Mouse (Mus musculus): ENCODE measurements around the gene Prpf8. TPM values are rescaled to one million over a fixed set of nuclear protein-coding genes. Genes with fewer than 3 reads are reported as not detected.

Gene Prpf8
- polyA plus RNA-seq, 1 experiment from 2014 or later: 52.5 TPM

GRCm38 (mm10) chr11:75467512-75468215 lies 19.0 kb upstream of the Prpf8 start:
- Histone ChIP-seq H3K4me2 (replicated peaks) (peak overlapping the region; percentile 84), H3K4me3 (replicated peaks) (peak overlapping the region; percentile 54), H3K4me1 (peaks cover 26% of the 10 kb centered on the region), H3K9ac (peak overlapping the region; percentile 44), H3K27ac (replicated peaks) (peak overlapping the region; percentile 72), H3K36me3 (peaks cover 20% of the 10 kb centered on the region), H3K27me3 (no peaks in the 10 kb centered on the region), H3K9me3 (replicated peaks) (no peaks in the 10 kb centered on the region)
- ATAC-seq (ENCODE audit: insufficient number of reproducible peaks, low FRiP score, low TSS enrichment, low read depth): peak; percentile 76
- 18% methylated on average over 19 of the region's 19 CpGs for WGBS

GRCm38 (mm10) chr11:75468410-75468809 lies 18.2 kb upstream of the Prpf8 start:
- H3K9ac ChIP-seq: peak overlapping the region; percentile 44
- peaks cover 18% of the 10 kb centered on the region for H3K4me1 ChIP-seq
- H3K27ac ChIP-seq (replicated peaks): peak overlapping the region; percentile 72; the same call in 1 of the 2 replicates
- no peak for ATAC-seq (ENCODE audit: insufficient number of reproducible peaks, low FRiP score, low TSS enrichment, low read depth)
- H3K4me3 ChIP-seq (replicated peaks): peak overlapping the region; percentile 54
- whole genome bisulfite sequencing: 62% methylated on average over 7 of the region's 7 CpGs
- H3K36me3 ChIP-seq: peaks cover 20% of the 10 kb centered on the region
- peak overlapping the region; percentile 84 for H3K4me2 ChIP-seq (replicated peaks)
- no peaks in the 10 kb centered on the region for H3K27me3 ChIP-seq
- H3K9me3 ChIP-seq (replicated peaks): no peaks in the 10 kb centered on the region

- Histone ChIP-seq H3K4me1 (peaks cover 15% of the 10 kb centered on the region), H3K36me3 (peaks cover 20% of the 10 kb centered on the region), H3K27me3 (no peaks in the 10 kb centered on the region), H3K4me3 (replicated peaks) (no peak overlapping the region), H3K27ac (replicated peaks) (no peak overlapping the region), H3K9me3 (replicated peaks) (no peaks in the 10 kb centered on the region), H3K4me2 (replicated peaks) (no peak overlapping the region), H3K9ac (no peak overlapping the region)
- ATAC-seq (ENCODE audit: insufficient number of reproducible peaks, low FRiP score, low TSS enrichment, low read depth): no peak
- WGBS: 92% methylated on average over 4 of the region's 4 CpGs
Measured at GRCm38 (mm10) chr11:75469261-75469660, 17.4 kb upstream of the Prpf8 start.

GRCm38 (mm10) chr11:75470675-75471074 lies 15.9 kb upstream of the Prpf8 start:
- Histone ChIP-seq H3K36me3 (peaks cover 6% of the 10 kb centered on the region; the same call in 1 of the 2 replicates), H3K27me3 (no peaks in the 10 kb centered on the region), H3K4me3 (replicated peaks) (no peak overlapping the region), H3K4me1 (peaks cover 15% of the 10 kb centered on the region), H3K27ac (replicated peaks) (no peak overlapping the region), H3K9ac (no peak overlapping the region), H3K9me3 (replicated peaks) (no peaks in the 10 kb centered on the region), H3K4me2 (replicated peaks) (no peak overlapping the region)
- 85% methylated on average over 3 of the region's 3 CpGs for WGBS
- ATAC-seq (ENCODE audit: insufficient number of reproducible peaks, low FRiP score, low TSS enrichment, low read depth): no peak

GRCm38 (mm10) chr11:75472469-75473081 lies 14.0 kb upstream of the Prpf8 start:
- Histone ChIP-seq H3K4me2 (replicated peaks) (no peak overlapping the region), H3K4me3 (replicated peaks) (no peak overlapping the region), H3K9ac (no peak overlapping the region), H3K36me3 (no peaks in the 10 kb centered on the region), H3K9me3 (replicated peaks) (no peaks in the 10 kb centered on the region), H3K27ac (replicated peaks) (no peak overlapping the region), H3K4me1 (peaks cover 13% of the 10 kb centered on the region), H3K27me3 (no peaks in the 10 kb centered on the region)
- WGBS: 78% methylated on average over 11 of the region's 11 CpGs
- no peak for ATAC-seq (ENCODE audit: insufficient number of reproducible peaks, low FRiP score, low TSS enrichment, low read depth)

- ATAC-seq (ENCODE audit: insufficient number of reproducible peaks, low FRiP score, low TSS enrichment, low read depth): no peak
- Histone ChIP-seq H3K4me2 (replicated peaks) (no peak overlapping the region), H3K27ac (replicated peaks) (no peak overlapping the region), H3K9me3 (replicated peaks) (no peaks in the 10 kb centered on the region), H3K27me3 (no peaks in the 10 kb centered on the region), H3K4me3 (replicated peaks) (no peak overlapping the region), H3K9ac (no peak overlapping the region), H3K36me3 (no peaks in the 10 kb centered on the region), H3K4me1 (peaks cover 6% of the 10 kb centered on the region; the same call in 1 of the 2 replicates)
- WGBS: 59% methylated on average over 7 of the region's 7 CpGs
Measured at GRCm38 (mm10) chr11:75473376-75473775, 13.2 kb upstream of the Prpf8 start.

GRCm38 (mm10) chr11:75486192-75486591 lies 424 bp upstream of the Prpf8 start:
- 0 out of 2 replicates have a peak, but pooled peaks cover 2% of the 10 kb centered on the region for H3K27me3 ChIP-seq
- no peaks in the 10 kb centered on the region for H3K9me3 ChIP-seq (replicated peaks)
- H3K4me1 ChIP-seq: peaks cover 12% of the 10 kb centered on the region
- peak overlapping the region; percentile 99 for H3K4me3 ChIP-seq (replicated peaks)
- H3K27ac ChIP-seq (replicated peaks): no peak overlapping the region
- H3K4me2 ChIP-seq (replicated peaks): peak overlapping the region; percentile 87
- no peak for ATAC-seq (ENCODE audit: insufficient number of reproducible peaks, low FRiP score, low TSS enrichment, low read depth)
- WGBS: 19% methylated on average over 3 of the region's 3 CpGs
- H3K36me3 ChIP-seq: peaks cover 19% of the 10 kb centered on the region
- H3K9ac ChIP-seq: no peak overlapping the region

- 0 out of 2 replicates have a peak, but pooled peaks cover 2% of the 10 kb centered on the region for H3K27me3 ChIP-seq
- peak overlapping the region; percentile 77 for H3K27ac ChIP-seq (replicated peaks)
- peak overlapping the region; percentile 99 for H3K4me3 ChIP-seq (replicated peaks)
- H3K36me3 ChIP-seq: peaks cover 32% of the 10 kb centered on the region
- peak overlapping the region; percentile 88 for H3K9ac ChIP-seq
- H3K9me3 ChIP-seq (replicated peaks): no peaks in the 10 kb centered on the region
- H3K4me2 ChIP-seq (replicated peaks): peak overlapping the region; percentile 87
- 17% methylated on average over 6 of the region's 6 CpGs for WGBS
- no peak for ATAC-seq (ENCODE audit: insufficient number of reproducible peaks, low FRiP score, low TSS enrichment, low read depth)
- peaks cover 12% of the 10 kb centered on the region for H3K4me1 ChIP-seq
Measured at GRCm38 (mm10) chr11:75487496-75487895, 880 bp downstream of the Prpf8 start.

- H3K4me3 ChIP-seq (replicated peaks): no peak overlapping the region
- no peak overlapping the region for H3K27ac ChIP-seq (replicated peaks)
- no peak overlapping the region for H3K4me2 ChIP-seq (replicated peaks)
- peaks cover 97% of the 10 kb centered on the region for H3K36me3 ChIP-seq
- H3K27me3 ChIP-seq: no peaks in the 10 kb centered on the region
- WGBS: 94% methylated on average over 10 of the region's 10 CpGs
- ATAC-seq (ENCODE audit: insufficient number of reproducible peaks, low FRiP score, low TSS enrichment, low read depth): no peak
- H3K9me3 ChIP-seq (replicated peaks): no peaks in the 10 kb centered on the region
- H3K4me1 ChIP-seq: no peaks in the 10 kb centered on the region
- no peak overlapping the region for H3K9ac ChIP-seq
Measured at GRCm38 (mm10) chr11:75494296-75495049, 7.9 kb downstream of the Prpf8 start.

GRCm38 (mm10) chr11:75498126-75498525 lies 11.5 kb downstream of the Prpf8 start:
- WGBS: 88% methylated on average over 1 of the region's 1 CpGs
- H3K4me2 ChIP-seq (replicated peaks): no peak overlapping the region

GRCm38 (mm10) chr11:75508162-75508561 lies 21.5 kb downstream of the Prpf8 start:
- WGBS: 94% methylated on average over 4 of the region's 4 CpGs
- H3K9me3 ChIP-seq (replicated peaks): no peaks in the 10 kb centered on the region
- peaks cover 18% of the 10 kb centered on the region for H3K4me1 ChIP-seq
- no peak for ATAC-seq (ENCODE audit: insufficient number of reproducible peaks, low FRiP score, low TSS enrichment, low read depth)
- H3K27ac ChIP-seq (replicated peaks): no peak overlapping the region
- no peaks in the 10 kb centered on the region for H3K27me3 ChIP-seq
- no peak overlapping the region for H3K4me2 ChIP-seq (replicated peaks)
- no peak overlapping the region; the same call in 1 of the 2 replicates for H3K9ac ChIP-seq
- no peak overlapping the region for H3K4me3 ChIP-seq (replicated peaks)
- peaks cover 59% of the 10 kb centered on the region for H3K36me3 ChIP-seq

More at GRCm38 (mm10) chr11:75498126-75498525, 11.5 kb downstream of the Prpf8 start:
- H3K27ac ChIP-seq (replicated peaks): no peak overlapping the region
- H3K36me3 ChIP-seq: peaks cover 97% of the 10 kb centered on the region
- no peaks in the 10 kb centered on the region for H3K27me3 ChIP-seq
- no peak for ATAC-seq (ENCODE audit: insufficient number of reproducible peaks, low FRiP score, low TSS enrichment, low read depth)
- no peaks in the 10 kb centered on the region for H3K9me3 ChIP-seq (replicated peaks)
- H3K9ac ChIP-seq: no peak overlapping the region
- H3K4me1 ChIP-seq: no peaks in the 10 kb centered on the region
- H3K4me3 ChIP-seq (replicated peaks): no peak overlapping the region

Data from embryonic facial prominence, embryonic 15.5 days (tissue).